Mouse (Mus musculus) 416B (cell line): ENCODE results near the gene St3gal6.
"Not testable (repeated sequence)": the region's sequence is repeated elsewhere in the genome, so short reads cannot be mapped to it uniquely, and the experiment has no call there.

Experiments used
- DNase-seq: peaks from one replicate; pipeline ENCODE4 v3.0.0; 2011; ENCODE audit warnings: low read depth

Gene St3gal6

GRCm38 (mm10) chr16:58475544-58476154 is 48.4 kb downstream of the St3gal6 start:
- DNase-seq = no peak

GRCm38 (mm10) chr16:58474875-58475274 is 49.2 kb downstream of the St3gal6 start:
- no peak for DNase-seq

- DNase-seq = no peak
Observed at GRCm38 (mm10) chr16:58470841-58471240, 53.2 kb downstream of the St3gal6 start.

- DNase-seq = no peak
Observed at GRCm38 (mm10) chr16:58470061-58470460, 54.0 kb downstream of the St3gal6 start.

- no peak for DNase-seq
Observed at GRCm38 (mm10) chr16:58465412-58465811, 58.6 kb downstream of the St3gal6 start.

GRCm38 (mm10) chr16:58464051-58464450 is 60.0 kb downstream of the St3gal6 start:
- DNase-seq = no peak

GRCm38 (mm10) chr16:58462519-58462918 is 61.5 kb downstream of the St3gal6 start:
- DNase-seq = no peak

- DNase-seq = peak; percentile 42
Observed at GRCm38 (mm10) chr16:58461856-58462518, 62.1 kb downstream of the St3gal6 start.

- DNase-seq = no peak
Observed at GRCm38 (mm10) chr16:58460386-58460785, 63.7 kb downstream of the St3gal6 start.

GRCm38 (mm10) chr16:58459966-58460365 is 64.1 kb downstream of the St3gal6 start:
- not testable (repeated sequence) for DNase-seq

GRCm38 (mm10) chr16:58456991-58457390 is 67.1 kb downstream of the St3gal6 start:
- no peak for DNase-seq

GRCm38 (mm10) chr16:58456445-58456844 is 67.6 kb downstream of the St3gal6 start:
- DNase-seq = no peak

GRCm38 (mm10) chr16:58455118-58455517 is 68.9 kb downstream of the St3gal6 start:
- no peak for DNase-seq

GRCm38 (mm10) chr16:58454617-58455016 is 69.4 kb downstream of the St3gal6 start:
- peak; percentile 73 for DNase-seq

- no peak for DNase-seq
Observed at GRCm38 (mm10) chr16:58453820-58454219, 70.2 kb downstream of the St3gal6 start.

GRCm38 (mm10) chr16:58453138-58453537 is 70.9 kb downstream of the St3gal6 start:
- DNase-seq = no peak

- no peak for DNase-seq
Observed at GRCm38 (mm10) chr16:58451647-58452046, 72.4 kb downstream of the St3gal6 start.

- no peak for DNase-seq
Observed at GRCm38 (mm10) chr16:58450648-58451047, 73.4 kb downstream of the St3gal6 start.

GRCm38 (mm10) chr16:58449073-58449472 is 75.0 kb downstream of the St3gal6 start:
- no peak for DNase-seq

- DNase-seq = peak; percentile 11
Observed at GRCm38 (mm10) chr16:58446281-58447259, 77.5 kb downstream of the St3gal6 start.

GRCm38 (mm10) chr16:58444735-58445134 is 79.3 kb downstream of the St3gal6 start:
- DNase-seq = peak; percentile 56

GRCm38 (mm10) chr16:58432384-58432783 is 91.7 kb downstream of the St3gal6 start:
- DNase-seq = no peak

- no peak for DNase-seq
Observed at GRCm38 (mm10) chr16:58430246-58430645, 93.8 kb downstream of the St3gal6 start.
